Mouse (Mus musculus): ENCODE measurements around the gene Rxylt1. TPM values are rescaled to one million over a fixed set of nuclear protein-coding genes. Genes with fewer than 3 reads are reported as not detected.

Rxylt1 gene
- polyA plus RNA-seq (2012): 0.09 and 0.44 TPM in 2 replicates

- Histone ChIP-seq H3K4me1 (ENCODE audit: control insufficient read depth) (peaks cover 16% of the 10 kb centered on the region), H3K4me3 (replicated peaks) (peak within 1 kb of the TSS; percentile 76), H3K9me3 (ENCODE audit: control insufficient read depth, low read length) (no peaks in the 10 kb centered on the region), H3K27me3 (ENCODE audit: control insufficient read depth) (no peaks in the 10 kb centered on the region), H3K36me3 (ENCODE audit: control insufficient read depth) (no peaks in the 10 kb centered on the region)
- TF ChIP-seq TAL1 (IDR thresholded peaks at IDR 0.05; ENCODE audit: low read length) (no peak), GATA1 (IDR thresholded peaks at IDR 0.05; ENCODE audit: low read length) (no peak)
Measured at GRCm38 (mm10) chr10:122096980-122097844, at the start of gene Rxylt1. Gene Rxylt1, minus strand, starts transcription at chr10:122097371.

- Histone ChIP-seq H3K9me3 (ENCODE audit: control insufficient read depth, low read length) (no peaks in the 10 kb centered on the region; the same call in 1 of the 2 replicates), H3K36me3 (ENCODE audit: control insufficient read depth) (no peaks in the 10 kb centered on the region), H3K4me3 (replicated peaks) (no peak overlapping the region), H3K27me3 (ENCODE audit: control insufficient read depth) (no peaks in the 10 kb centered on the region), H3K4me1 (ENCODE audit: control insufficient read depth) (no peaks in the 10 kb centered on the region)
- no peak for TF ChIP-seq GATA1 (IDR thresholded peaks at IDR 0.05; ENCODE audit: low read length)
- no peak for TF ChIP-seq TAL1 (IDR thresholded peaks at IDR 0.05; ENCODE audit: low read length)
Measured at GRCm38 (mm10) chr10:122121290-122121970, 24.3 kb upstream of the Rxylt1 start.

- H3K4me3 ChIP-seq (replicated peaks): no peak overlapping the region
- no peaks in the 10 kb centered on the region; the same call in 1 of the 2 replicates for H3K9me3 ChIP-seq (ENCODE audit: control insufficient read depth, low read length)
- no peaks in the 10 kb centered on the region for H3K4me1 ChIP-seq (ENCODE audit: control insufficient read depth)
- no peaks in the 10 kb centered on the region for H3K36me3 ChIP-seq (ENCODE audit: control insufficient read depth)
- H3K27me3 ChIP-seq (ENCODE audit: control insufficient read depth): no peaks in the 10 kb centered on the region
- TF ChIP-seq GATA1 (IDR thresholded peaks at IDR 0.05; ENCODE audit: low read length): no peak
- TF ChIP-seq TAL1 (IDR thresholded peaks at IDR 0.05; ENCODE audit: low read length): no peak
Measured at GRCm38 (mm10) chr10:122120500-122121289, 23.5 kb upstream of the Rxylt1 start.

- Histone ChIP-seq H3K36me3 (ENCODE audit: control insufficient read depth) (no peaks in the 10 kb centered on the region), H3K4me3 (replicated peaks) (no peak overlapping the region), H3K27me3 (ENCODE audit: control insufficient read depth) (no peaks in the 10 kb centered on the region), H3K9me3 (ENCODE audit: control insufficient read depth, low read length) (peaks cover 3% of the 10 kb centered on the region; the same call in 1 of the 2 replicates), H3K4me1 (ENCODE audit: control insufficient read depth) (no peaks in the 10 kb centered on the region)
- TF ChIP-seq TAL1 (IDR thresholded peaks at IDR 0.05; ENCODE audit: low read length) (no peak), GATA1 (IDR thresholded peaks at IDR 0.05; ENCODE audit: low read length) (no peak)
Measured at GRCm38 (mm10) chr10:122119451-122119850, 22.3 kb upstream of the Rxylt1 start.

GRCm38 (mm10) chr10:122116636-122117035 is 19.5 kb upstream of the Rxylt1 start:
- TF ChIP-seq GATA1 (IDR thresholded peaks at IDR 0.05; ENCODE audit: low read length) (no peak), TAL1 (IDR thresholded peaks at IDR 0.05; ENCODE audit: low read length) (no peak)
- Histone ChIP-seq H3K27me3 (ENCODE audit: control insufficient read depth) (no peaks in the 10 kb centered on the region), H3K4me1 (ENCODE audit: control insufficient read depth) (no peaks in the 10 kb centered on the region), H3K36me3 (ENCODE audit: control insufficient read depth) (no peaks in the 10 kb centered on the region), H3K4me3 (replicated peaks) (no peak overlapping the region), H3K9me3 (ENCODE audit: control insufficient read depth, low read length) (peaks cover 3% of the 10 kb centered on the region; the same call in 1 of the 2 replicates)

GRCm38 (mm10) chr10:122106633-122107028 is 9.5 kb upstream of the Rxylt1 start:
- H3K27me3 ChIP-seq (ENCODE audit: control insufficient read depth): no peaks in the 10 kb centered on the region
- no peaks in the 10 kb centered on the region for H3K9me3 ChIP-seq (ENCODE audit: control insufficient read depth, low read length)
- H3K4me3 ChIP-seq (replicated peaks): no peak overlapping the region
- no peaks in the 10 kb centered on the region for H3K36me3 ChIP-seq (ENCODE audit: control insufficient read depth)
- TF ChIP-seq GATA1 (IDR thresholded peaks at IDR 0.05; ENCODE audit: low read length) (no peak), TAL1 (IDR thresholded peaks at IDR 0.05; ENCODE audit: low read length) (no peak)
- H3K4me1 ChIP-seq (ENCODE audit: control insufficient read depth): no peaks in the 10 kb centered on the region

- Histone ChIP-seq H3K9me3 (ENCODE audit: control insufficient read depth, low read length) (no peaks in the 10 kb centered on the region), H3K4me3 (replicated peaks) (no peak overlapping the region), H3K4me1 (ENCODE audit: control insufficient read depth) (no peaks in the 10 kb centered on the region), H3K27me3 (ENCODE audit: control insufficient read depth) (no peaks in the 10 kb centered on the region), H3K36me3 (ENCODE audit: control insufficient read depth) (no peaks in the 10 kb centered on the region)
- TF ChIP-seq GATA1 (IDR thresholded peaks at IDR 0.05; ENCODE audit: low read length) (no peak), TAL1 (IDR thresholded peaks at IDR 0.05; ENCODE audit: low read length) (no peak)
Measured at GRCm38 (mm10) chr10:122105889-122106632, 8.9 kb upstream of the Rxylt1 start.

GRCm38 (mm10) chr10:122105407-122105806 is 8.2 kb upstream of the Rxylt1 start:
- TF ChIP-seq TAL1 (IDR thresholded peaks at IDR 0.05; ENCODE audit: low read length) (no peak), GATA1 (IDR thresholded peaks at IDR 0.05; ENCODE audit: low read length) (no peak)

More at GRCm38 (mm10) chr10:122105407-122105806, 8.2 kb upstream of the Rxylt1 start:
- H3K27me3 ChIP-seq (ENCODE audit: control insufficient read depth): no peaks in the 10 kb centered on the region
- no peak overlapping the region for H3K4me3 ChIP-seq (replicated peaks)
- H3K9me3 ChIP-seq (ENCODE audit: control insufficient read depth, low read length): no peaks in the 10 kb centered on the region
- no peaks in the 10 kb centered on the region for H3K4me1 ChIP-seq (ENCODE audit: control insufficient read depth)
- no peaks in the 10 kb centered on the region for H3K36me3 ChIP-seq (ENCODE audit: control insufficient read depth)

All from erythroblast, embryonic 14.5 days (primary cell).